Mouse (Mus musculus) neural tube, embryonic 15.5 days (tissue): ENCODE measurements around the gene Skap2. TPM values are rescaled to one million over a fixed set of nuclear protein-coding genes. Genes with fewer than 3 reads are reported as not detected.
A peak's percentile ranks its signal among the peaks of the same experiment; 100 is the strongest.

Experiments used
- ATAC-seq: fragments of 200-750 bp; cut with Nextera tagmentation; 2 replicates; pipeline ENCODE4 v1.8.0; 2017; ENCODE audit warnings: mild to moderate bottlenecking, moderate TSS enrichment, moderate library complexity; ENCODE audit not compliant: low FRiP score
- H3K27ac ChIP-seq: fragments of 300-500 bp; sonication (generic); replicated peaks from 2 replicates; pipeline ENCODE4 v1.5.1; 2015; ENCODE audit warnings: mild to moderate bottlenecking, inconsistent platforms
- H3K27me3 ChIP-seq: fragments of 300-500 bp; sonication (generic); replicated peaks from 2 replicates; pipeline ENCODE4 v1.6.1; 2015; ENCODE audit warnings: inconsistent platforms
- H3K36me3 ChIP-seq: fragments of 300-500 bp; sonication (generic); 2 replicates; pipeline ENCODE4 v1.6.1; 2015; ENCODE audit warnings: inconsistent platforms
- H3K4me1 ChIP-seq: fragments of 300-500 bp; sonication (generic); 2 replicates; pipeline ENCODE4 v1.6.1; 2015; ENCODE audit warnings: inconsistent platforms
- H3K4me2 ChIP-seq: fragments of 300-500 bp; sonication (generic); 2 replicates; pipeline ENCODE4 v1.6.1; 2015; ENCODE audit warnings: inconsistent platforms, mild to moderate bottlenecking, moderate library complexity
- H3K4me3 ChIP-seq: fragments of 300-500 bp; sonication (generic); replicated peaks from 2 replicates; pipeline ENCODE4 v1.5.1; 2015; ENCODE audit warnings: mild to moderate bottlenecking, inconsistent platforms
- H3K9ac ChIP-seq: fragments of 300-500 bp; sonication (generic); replicated peaks from 2 replicates; pipeline ENCODE4 v1.6.1; 2015; ENCODE audit warnings: mild to moderate bottlenecking, inconsistent platforms
- H3K9me3 ChIP-seq: fragments of 300-500 bp; sonication (generic); replicated peaks from 2 replicates; pipeline ENCODE4 v1.6.1; 2016; ENCODE audit warnings: inconsistent platforms
- WGBS: fragments of 180-500 bp; shearing (Covaris S2); methylation state at CpG from one replicate; pipeline ENCODE4 v1.1.7; 2015; ENCODE audit warnings: mixed read lengths; 5-methylcytosine and 5-hydroxymethylcytosine counted together
- polyA plus RNA-seq: library from polyadenylated mRNA; unstranded; fragments of >200 nt; fragmentation: Nextera tagmentation; extraction: Ambion mirVana; gene quantifications from 2 replicates; pipeline ENCODE4 v1.2.1, GENCODE M21; 2015

The Skap2 gene
- polyA plus RNA-seq, 1 experiment from 2014 or later: 29.5 TPM

DNA sequence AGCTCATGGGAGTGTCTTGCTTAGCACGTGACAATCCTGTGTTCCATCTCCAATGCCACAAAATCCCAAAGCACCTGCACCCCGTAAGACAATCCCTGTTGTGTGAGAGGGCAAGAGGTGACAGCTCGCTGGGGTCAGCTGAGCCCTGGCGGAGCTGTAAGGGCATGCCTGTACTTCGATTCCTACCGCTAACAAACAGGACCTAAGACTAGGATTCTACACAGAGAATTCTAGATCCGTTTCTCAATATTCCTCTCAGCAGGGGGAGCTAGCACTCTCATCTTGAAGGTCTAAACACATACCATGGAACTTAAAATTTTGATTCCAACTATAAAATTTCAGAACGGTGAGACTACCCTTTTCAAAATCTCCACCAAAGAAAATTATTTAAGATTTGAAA, 9.7 kb downstream of the Skap2 start:
- Histone ChIP-seq H3K9ac (no peak overlapping the region), H3K4me1 (peaks cover 27% of the 10 kb centered on the region), H3K27ac (no peak overlapping the region), H3K27me3 (no peaks in the 10 kb centered on the region), H3K4me2 (peak overlapping the region; percentile 45), H3K4me3 (0 out of 2 replicates have a peak overlapping the region, but pooled peaks have one; percentile 14), H3K9me3 (no peaks in the 10 kb centered on the region), H3K36me3 (no peaks in the 10 kb centered on the region)
- 11% methylated on average over 8 of the region's 8 CpGs for WGBS
- 0 out of 2 replicates have a peak, but pooled peaks have one; percentile 45 for ATAC-seq

DNA sequence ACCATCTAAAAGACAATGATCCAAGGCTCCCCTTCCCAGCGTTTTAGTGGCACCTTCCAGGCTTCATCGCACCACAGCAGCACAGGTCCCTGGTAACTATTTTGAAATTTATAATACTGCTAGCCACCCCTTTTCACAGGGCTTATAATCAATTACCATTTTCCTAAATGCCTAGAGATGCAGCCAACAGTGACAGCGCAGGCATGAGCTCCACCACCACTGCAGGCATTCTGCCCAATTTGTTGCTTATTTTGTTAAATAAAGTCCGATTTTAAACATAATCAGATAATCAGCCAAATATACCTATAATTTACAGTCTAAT, 13.2 kb downstream of the Skap2 start:
- H3K27me3 ChIP-seq: no peaks in the 10 kb centered on the region
- no peak overlapping the region for H3K9ac ChIP-seq
- no peak overlapping the region for H3K4me2 ChIP-seq
- no peaks in the 10 kb centered on the region for H3K36me3 ChIP-seq
- 31% methylated on average over 4 of the region's 4 CpGs for WGBS
- H3K9me3 ChIP-seq: no peaks in the 10 kb centered on the region
- peaks cover 8% of the 10 kb centered on the region for H3K4me1 ChIP-seq
- H3K4me3 ChIP-seq: no peak overlapping the region
- H3K27ac ChIP-seq: no peak overlapping the region
- ATAC-seq: no peak

- H3K4me1 ChIP-seq: peaks cover 8% of the 10 kb centered on the region
- no peak overlapping the region for H3K4me2 ChIP-seq
- 30% methylated on average over 7 of the region's 7 CpGs for WGBS
- no peak overlapping the region for H3K4me3 ChIP-seq
- H3K27ac ChIP-seq: no peak overlapping the region
- no peaks in the 10 kb centered on the region for H3K9me3 ChIP-seq
- no peak overlapping the region for H3K9ac ChIP-seq
- H3K27me3 ChIP-seq: no peaks in the 10 kb centered on the region
- H3K36me3 ChIP-seq: no peaks in the 10 kb centered on the region
- ATAC-seq: no peak
These were observed 13.8 kb downstream of the Skap2 start for GRCm38 (mm10) chr6:51998409-51999156.

DNA sequence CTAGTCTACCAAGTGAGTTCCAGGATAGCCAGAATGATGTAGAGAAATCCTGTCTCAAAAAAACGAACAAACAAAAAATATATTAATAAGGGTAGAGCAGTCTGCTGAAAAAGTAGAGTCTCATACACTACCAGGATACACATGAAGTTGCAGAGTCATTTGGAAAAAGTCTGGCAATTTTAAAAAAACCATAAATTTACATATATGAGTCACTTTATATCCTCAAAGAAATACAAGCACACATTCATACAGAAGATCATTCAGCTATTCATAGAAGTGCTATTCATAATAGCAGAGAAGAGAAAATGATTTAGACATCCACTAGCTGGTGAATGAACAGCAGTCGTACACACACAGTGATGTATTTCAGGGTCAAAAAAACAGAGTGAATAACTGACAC, 24.4 kb downstream of the Skap2 start:
- Histone ChIP-seq H3K9ac (no peak overlapping the region), H3K9me3 (no peaks in the 10 kb centered on the region), H3K4me3 (no peak overlapping the region), H3K27me3 (no peaks in the 10 kb centered on the region), H3K27ac (no peak overlapping the region), H3K36me3 (no peaks in the 10 kb centered on the region), H3K4me1 (peaks cover 3% of the 10 kb centered on the region; the same call in 1 of the 2 replicates), H3K4me2 (no peak overlapping the region)
- WGBS: 89% methylated on average over 2 of the region's 2 CpGs
- no peak for ATAC-seq

- ATAC-seq: no peak
- Histone ChIP-seq H3K36me3 (no peaks in the 10 kb centered on the region), H3K4me1 (no peaks in the 10 kb centered on the region), H3K9me3 (no peaks in the 10 kb centered on the region), H3K9ac (no peak overlapping the region), H3K4me2 (no peak overlapping the region), H3K27me3 (no peaks in the 10 kb centered on the region), H3K27ac (no peak overlapping the region), H3K4me3 (no peak overlapping the region)
- 10% methylated on average over 3 of the region's 3 CpGs for WGBS
These were observed 34.7 kb downstream of the Skap2 start for GRCm38 (mm10) chr6:51977638-51978037.

- no peak for ATAC-seq
- no peak overlapping the region for H3K4me2 ChIP-seq
These were observed 36.6 kb downstream of the Skap2 start for GRCm38 (mm10) chr6:51975751-51976150.

GRCm38 (mm10) chr6:51958992-51959391, 53.4 kb downstream of the Skap2 start:
- Histone ChIP-seq H3K9ac (no peak overlapping the region), H3K9me3 (no peaks in the 10 kb centered on the region), H3K27me3 (no peaks in the 10 kb centered on the region), H3K4me3 (no peak overlapping the region), H3K36me3 (no peaks in the 10 kb centered on the region), H3K4me1 (peaks cover 5% of the 10 kb centered on the region), H3K27ac (no peak overlapping the region), H3K4me2 (no peak overlapping the region)
- no peak for ATAC-seq
- 57% methylated on average over 4 of the region's 4 CpGs for WGBS

More at GRCm38 (mm10) chr6:51975751-51976150, 36.6 kb downstream of the Skap2 start:
- Histone ChIP-seq H3K27ac (no peak overlapping the region), H3K4me1 (no peaks in the 10 kb centered on the region), H3K4me3 (no peak overlapping the region), H3K36me3 (no peaks in the 10 kb centered on the region), H3K27me3 (no peaks in the 10 kb centered on the region), H3K9ac (no peak overlapping the region), H3K9me3 (no peaks in the 10 kb centered on the region)
- WGBS: 13% methylated on average over 4 of the region's 4 CpGs

DNA sequence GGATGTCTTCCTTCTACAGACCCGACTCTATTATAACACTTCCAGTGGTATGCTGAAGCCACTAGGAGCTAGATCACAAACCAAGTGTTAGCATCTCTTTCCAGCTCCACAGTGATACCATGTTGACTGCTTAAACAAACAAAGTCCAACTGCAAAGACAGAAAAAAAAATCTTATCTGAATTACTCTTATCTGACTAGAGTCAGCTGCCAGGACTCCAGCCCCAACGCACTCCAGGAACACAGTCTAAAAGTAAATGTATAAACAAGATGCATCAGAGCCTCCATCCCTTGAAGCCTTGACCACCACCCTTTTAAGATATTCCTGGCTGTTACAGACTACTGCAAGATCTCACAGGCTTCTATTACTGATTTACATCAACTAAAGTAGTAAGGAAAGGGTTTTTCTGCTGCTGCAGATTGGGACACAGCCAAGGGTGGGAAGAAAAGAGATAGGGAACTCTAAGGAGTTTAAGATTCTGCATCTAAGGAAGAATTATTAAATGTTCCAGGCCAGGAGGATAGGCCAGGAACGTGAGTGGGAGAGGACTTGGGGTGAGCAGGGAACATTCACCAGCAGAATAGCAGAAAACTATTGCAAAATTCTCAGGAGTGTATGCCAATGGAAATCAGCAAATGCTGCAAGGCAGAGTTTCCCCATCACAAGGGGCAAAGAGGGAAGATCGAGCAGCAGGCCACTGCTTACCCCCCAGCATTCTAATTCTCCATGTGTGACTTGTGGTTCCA, 56.1 kb downstream of the Skap2 start:
- Histone ChIP-seq H3K4me2 (no peak overlapping the region), H3K4me3 (no peak overlapping the region), H3K9ac (no peak overlapping the region), H3K27me3 (no peaks in the 10 kb centered on the region), H3K9me3 (no peaks in the 10 kb centered on the region), H3K4me1 (peaks cover 4% of the 10 kb centered on the region), H3K27ac (no peak overlapping the region), H3K36me3 (no peaks in the 10 kb centered on the region)
- ATAC-seq: no peak
- WGBS: 82% methylated on average over 4 of the region's 4 CpGs

- Histone ChIP-seq H3K4me3 (no peak overlapping the region), H3K36me3 (no peaks in the 10 kb centered on the region), H3K27ac (no peak overlapping the region), H3K9ac (no peak overlapping the region), H3K27me3 (no peaks in the 10 kb centered on the region), H3K4me1 (no peaks in the 10 kb centered on the region; the same call in 1 of the 2 replicates), H3K4me2 (no peak overlapping the region), H3K9me3 (no peaks in the 10 kb centered on the region)
- ATAC-seq: no peak
These were observed 64.7 kb downstream of the Skap2 start for GRCm38 (mm10) chr6:51947661-51948060.

- no peak for ATAC-seq
- 70% methylated on average over 2 of the region's 2 CpGs for WGBS
- Histone ChIP-seq H3K4me1 (no peaks in the 10 kb centered on the region; the same call in 1 of the 2 replicates), H3K27ac (no peak overlapping the region), H3K9ac (no peak overlapping the region), H3K4me2 (no peak overlapping the region), H3K36me3 (no peaks in the 10 kb centered on the region), H3K27me3 (no peaks in the 10 kb centered on the region), H3K4me3 (no peak overlapping the region), H3K9me3 (no peaks in the 10 kb centered on the region)
These were observed 67.4 kb downstream of the Skap2 start for GRCm38 (mm10) chr6:51944916-51945315.

- no peak for ATAC-seq
- Histone ChIP-seq H3K36me3 (no peaks in the 10 kb centered on the region), H3K9ac (no peak overlapping the region), H3K4me2 (no peak overlapping the region), H3K4me1 (no peaks in the 10 kb centered on the region), H3K27ac (no peak overlapping the region), H3K4me3 (no peak overlapping the region), H3K9me3 (no peaks in the 10 kb centered on the region), H3K27me3 (no peaks in the 10 kb centered on the region)
- WGBS: 54% methylated on average over 4 of the region's 4 CpGs
These were observed 78.4 kb downstream of the Skap2 start for GRCm38 (mm10) chr6:51933998-51934397.

- no peaks in the 10 kb centered on the region for H3K27me3 ChIP-seq
- no peak overlapping the region for H3K4me2 ChIP-seq
- 28% methylated on average over 3 of the region's 3 CpGs for WGBS
- no peaks in the 10 kb centered on the region for H3K4me1 ChIP-seq
- H3K4me3 ChIP-seq: no peak overlapping the region
- H3K9ac ChIP-seq: no peak overlapping the region
- ATAC-seq: no peak
- no peaks in the 10 kb centered on the region for H3K36me3 ChIP-seq
- no peaks in the 10 kb centered on the region for H3K9me3 ChIP-seq
- H3K27ac ChIP-seq: no peak overlapping the region
These were observed 79.2 kb downstream of the Skap2 start for GRCm38 (mm10) chr6:51933034-51933611.
